Mouse (Mus musculus) frontal cortex, postnatal 10 days (tissue): ENCODE measurements around the gene Notch4.
"Not testable (repeated sequence)": the region's sequence is repeated elsewhere in the genome, so short reads cannot be mapped to it uniquely, and the experiment has no call there.

Experiments
- DNase-seq, 2 experiments: peaks; one replicate each; pipeline ENCODE4 v3.0.0; 2022; ENCODE audit warnings: low spot score in 2 of 2, mixed read lengths in 1 of 2

The Notch4 gene

DNA sequence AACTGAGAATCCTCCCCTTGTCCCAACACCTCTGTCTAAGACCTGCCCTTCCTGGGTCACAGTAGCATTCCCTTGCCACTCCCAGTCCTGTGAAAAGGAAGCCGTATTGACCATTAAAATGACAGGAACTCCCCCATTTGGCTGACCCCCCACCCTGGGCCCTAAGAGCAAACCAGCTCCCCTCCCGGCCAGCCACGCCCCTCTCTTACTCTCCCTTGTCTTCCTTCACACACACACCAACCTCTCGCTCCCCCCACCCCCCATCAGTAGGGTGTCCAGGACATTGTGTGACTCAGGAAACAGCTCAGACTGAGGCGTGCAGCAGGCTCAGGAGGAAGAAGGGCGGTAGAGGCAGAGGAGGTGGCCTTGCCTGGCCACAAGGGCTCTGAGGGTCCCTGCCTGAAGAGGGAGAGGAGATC is at the start of gene Notch4:
Notch4 (plus strand) TSS at position 266 of the 419 bp plus-strand sequence.
- no peak for DNase-seq

GRCm38 (mm10) chr17:34516514-34516913 is 47.6 kb upstream of the Notch4 start:
- no peak for DNase-seq

GRCm38 (mm10) chr17:34517252-34517651 is 46.8 kb upstream of the Notch4 start, which contains the start of gene Btnl6:
Gene Btnl6, minus strand, starts transcription at chr17:34517352.
- no peak for DNase-seq

- DNase-seq, result no peak
These were observed 46.3 kb upstream of the Notch4 start for GRCm38 (mm10) chr17:34517795-34518194.

DNA sequence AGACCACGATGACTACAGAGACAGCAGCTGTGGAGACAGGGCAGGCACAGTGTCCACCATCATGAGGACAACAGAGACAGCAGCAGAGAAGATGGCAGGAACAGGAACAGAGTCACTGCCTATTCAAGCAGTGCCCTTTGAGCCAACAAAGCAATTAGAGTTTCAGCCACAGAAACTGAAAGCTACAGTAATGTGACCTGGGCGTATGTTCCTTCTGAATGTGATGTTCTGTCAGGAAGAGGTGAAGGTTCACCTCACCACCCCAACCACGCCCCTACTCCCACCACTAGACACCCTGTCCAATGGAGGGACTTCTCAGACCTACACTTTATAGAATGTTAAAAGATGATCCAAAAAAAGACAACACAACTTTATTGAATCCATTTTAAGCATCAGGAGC is 45.5 kb upstream of the Notch4 start:
- DNase-seq, result not testable (repeated sequence)

- no peak for DNase-seq
These were observed 45.1 kb upstream of the Notch4 start for GRCm38 (mm10) chr17:34519001-34519400.

- no peak for DNase-seq
These were observed 31.4 kb upstream of the Notch4 start for GRCm38 (mm10) chr17:34532671-34533070.

- DNase-seq, result not testable (repeated sequence)
These were observed 20.5 kb upstream of the Notch4 start for GRCm38 (mm10) chr17:34543567-34543966.

- no peak for DNase-seq
These were observed 17.3 kb upstream of the Notch4 start for GRCm38 (mm10) chr17:34546797-34547196.

DNA sequence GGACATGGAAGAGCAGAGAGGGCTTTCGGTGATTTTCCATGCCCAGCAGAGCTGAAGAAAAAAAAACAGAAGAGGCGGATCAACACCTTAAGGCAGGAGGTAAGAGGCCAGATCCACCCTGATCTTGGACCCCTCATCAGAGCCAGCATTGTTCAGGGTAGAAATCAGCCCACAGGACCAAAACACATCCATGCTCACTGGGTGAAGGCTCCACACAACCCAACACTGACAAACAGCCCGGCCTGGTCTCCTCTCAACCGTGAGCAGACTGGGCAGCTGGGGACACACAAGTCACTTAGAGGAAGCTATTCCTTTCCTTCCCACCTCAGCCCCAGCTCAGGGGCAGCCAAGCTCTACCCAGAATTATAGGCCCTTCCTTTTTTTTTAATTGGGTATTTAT is 16.5 kb upstream of the Notch4 start:
- no peak for DNase-seq

GRCm38 (mm10) chr17:34549156-34549555 is 14.9 kb upstream of the Notch4 start:
- no peak for DNase-seq

- DNase-seq, result no peak
These were observed 14.2 kb upstream of the Notch4 start for GRCm38 (mm10) chr17:34549843-34550242.

GRCm38 (mm10) chr17:34555483-34555882 is 8.6 kb upstream of the Notch4 start:
- DNase-seq, result peak in 1 of 2 experiments; percentile 64

GRCm38 (mm10) chr17:34556406-34556805 is 7.7 kb upstream of the Notch4 start:
- no peak for DNase-seq

DNA sequence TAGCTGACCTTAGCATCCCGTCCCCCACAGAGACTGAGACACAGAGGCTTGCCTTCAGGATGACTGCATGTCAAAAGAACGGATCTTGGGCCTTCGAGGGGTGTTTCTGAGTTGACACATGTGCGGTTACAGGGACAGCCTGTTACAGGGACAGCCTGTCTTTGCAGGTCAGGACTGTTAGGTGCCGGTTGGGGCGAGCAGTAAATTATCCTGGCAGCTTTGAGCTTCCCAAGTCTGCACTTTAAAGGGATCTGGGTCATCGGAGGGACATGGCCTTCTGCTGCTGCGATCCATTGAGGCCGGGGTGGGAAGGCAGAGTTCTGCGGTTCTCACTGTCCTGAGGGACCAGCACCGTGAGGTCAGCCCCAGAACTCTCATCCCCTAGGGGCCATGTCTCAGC is 6.7 kb upstream of the Notch4 start:
- no peak for DNase-seq

GRCm38 (mm10) chr17:34559116-34559515 is 5.0 kb upstream of the Notch4 start:
- DNase-seq, result no peak

GRCm38 (mm10) chr17:34559895-34560294 is 4.2 kb upstream of the Notch4 start:
- no peak for DNase-seq

DNA sequence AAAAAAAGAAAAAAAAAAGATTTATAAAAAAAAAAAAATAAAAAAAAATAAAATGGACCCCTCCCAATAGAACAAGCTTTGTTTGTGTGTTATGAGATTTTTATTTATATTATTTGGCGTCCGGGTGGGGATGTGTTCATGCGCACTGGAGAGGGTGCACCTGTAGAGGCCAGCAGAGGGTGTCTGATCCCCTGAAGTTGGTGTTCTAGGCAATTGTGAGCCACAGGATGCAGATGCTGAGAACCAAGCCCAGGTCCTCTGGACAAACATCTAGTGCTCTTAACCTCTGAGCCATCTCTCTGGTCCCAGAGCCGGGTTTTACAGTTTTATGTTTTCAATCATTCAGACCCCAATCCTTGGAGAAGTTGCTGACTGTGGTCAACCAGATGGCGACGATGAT is 3.6 kb upstream of the Notch4 start:
- no peak for DNase-seq

DNA sequence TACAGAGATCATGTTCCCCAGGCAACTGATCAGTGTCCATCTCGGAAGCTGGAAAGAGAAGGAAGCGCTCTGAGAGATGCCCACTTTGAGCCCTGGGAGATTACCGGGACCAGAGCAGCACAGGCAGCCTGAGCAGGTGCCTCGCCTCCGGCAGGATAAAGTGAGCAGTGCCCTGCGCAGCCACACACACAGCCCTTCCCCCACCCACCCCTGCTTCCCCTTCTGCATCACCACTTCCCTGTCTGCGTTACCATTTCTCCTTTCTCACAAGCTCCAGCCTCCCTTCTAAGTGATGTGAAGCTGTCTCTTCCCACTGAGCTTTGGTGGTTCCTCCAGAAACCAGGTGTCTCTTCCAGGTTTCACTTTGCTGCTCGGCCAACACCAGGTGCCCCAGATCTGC is 2.9 kb upstream of the Notch4 start:
- DNase-seq, result no peak

DNA sequence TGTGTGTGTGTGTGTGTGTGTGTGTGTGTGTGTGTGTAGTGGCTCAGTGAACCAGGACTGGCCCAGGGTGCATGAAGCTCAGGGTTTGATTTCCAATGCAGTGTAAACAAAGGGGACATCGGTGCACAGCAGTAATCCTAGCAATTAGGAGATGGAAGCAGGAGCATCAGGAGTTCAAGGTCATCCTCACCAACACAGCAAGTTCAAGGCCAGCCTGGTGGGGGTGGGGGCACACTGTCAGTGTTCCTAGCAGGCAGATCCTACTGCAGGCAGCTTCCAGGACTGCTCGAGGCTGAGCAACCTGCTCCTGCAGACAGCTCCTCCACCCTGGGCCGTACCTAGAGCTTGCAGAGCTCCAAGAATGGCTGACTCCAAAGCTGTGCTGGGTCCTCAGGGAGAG is 1.5 kb upstream of the Notch4 start:
- DNase-seq, result no peak

- DNase-seq, result no peak
These were observed 714 bp upstream of the Notch4 start for GRCm38 (mm10) chr17:34563354-34563753.

- no peak for DNase-seq
These were observed 728 bp downstream of the Notch4 start for GRCm38 (mm10) chr17:34564796-34565195.

GRCm38 (mm10) chr17:34567311-34567710 is 3.2 kb downstream of the Notch4 start:
- no peak for DNase-seq

DNA sequence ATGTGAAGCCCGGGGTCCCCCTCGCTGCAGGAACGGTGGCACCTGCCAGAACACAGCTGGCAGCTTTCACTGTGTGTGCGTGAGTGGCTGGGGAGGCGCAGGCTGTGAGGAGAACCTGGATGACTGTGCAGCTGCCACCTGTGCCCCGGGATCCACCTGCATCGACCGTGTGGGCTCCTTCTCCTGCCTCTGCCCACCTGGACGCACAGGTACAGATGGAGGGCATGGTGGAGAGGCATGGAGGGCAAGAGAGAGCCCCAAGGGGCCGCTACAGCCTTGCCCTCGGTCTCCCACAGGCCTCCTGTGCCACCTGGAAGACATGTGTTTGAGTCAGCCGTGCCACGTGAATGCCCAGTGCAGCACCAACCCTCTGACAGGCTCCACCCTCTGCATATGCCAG is 4.4 kb downstream of the Notch4 start:
- no peak for DNase-seq

- DNase-seq, result no peak
These were observed 5.9 kb downstream of the Notch4 start for GRCm38 (mm10) chr17:34569919-34570318.
